Mouse (Mus musculus) left cerebral cortex, postnatal 14 days (tissue): ENCODE measurements around the gene Hsd3b4. TPM values are rescaled to one million over a fixed set of nuclear protein-coding genes. Genes with fewer than 3 reads are reported as not detected.

Experiments used
- total RNA-seq, 2 experiments: library from RNA; stranded (reverse); gene quantifications; 2 replicates each; pipeline ENCODE4 v1.2.3; 2021

The Hsd3b4 gene
- total RNA-seq, 2 experiments from 2014 or later = not detected

Other genes with a start within 250 kb of the Hsd3b4 start
- gene Hmgcs2, start 230.1 kb downstream of the Hsd3b4 start, total RNA-seq = 10 to 100 TPM; 10.5 to 10.9 TPM
- 10 to 100 TPM; 52.4 to 60.3 TPM for gene Phgdh, start 170.5 kb downstream of the Hsd3b4 start, total RNA-seq
- gene Zfp697, start 128.1 kb downstream of the Hsd3b4 start, total RNA-seq = 10 to 100 TPM; 37.7 to 40.4 TPM
- gene Gm4450, start 53.4 kb downstream of the Hsd3b4 start, total RNA-seq = not detected
- not detected for gene Gm10681, start 78.3 kb upstream of the Hsd3b4 start, total RNA-seq
- gene Hsd3b5, start 119.7 kb upstream of the Hsd3b4 start, total RNA-seq = not detected
- not detected for gene Hsd3b2, start 214.0 kb upstream of the Hsd3b4 start, total RNA-seq